Mouse (Mus musculus) cerebellum, adult 8-10 months (tissue): ENCODE data around the gene Hoxa10.

Source experiments
- DNase-seq: peaks from one replicate; pipeline ENCODE4 v3.0.0; 2022

The Hoxa10 gene

DNA sequence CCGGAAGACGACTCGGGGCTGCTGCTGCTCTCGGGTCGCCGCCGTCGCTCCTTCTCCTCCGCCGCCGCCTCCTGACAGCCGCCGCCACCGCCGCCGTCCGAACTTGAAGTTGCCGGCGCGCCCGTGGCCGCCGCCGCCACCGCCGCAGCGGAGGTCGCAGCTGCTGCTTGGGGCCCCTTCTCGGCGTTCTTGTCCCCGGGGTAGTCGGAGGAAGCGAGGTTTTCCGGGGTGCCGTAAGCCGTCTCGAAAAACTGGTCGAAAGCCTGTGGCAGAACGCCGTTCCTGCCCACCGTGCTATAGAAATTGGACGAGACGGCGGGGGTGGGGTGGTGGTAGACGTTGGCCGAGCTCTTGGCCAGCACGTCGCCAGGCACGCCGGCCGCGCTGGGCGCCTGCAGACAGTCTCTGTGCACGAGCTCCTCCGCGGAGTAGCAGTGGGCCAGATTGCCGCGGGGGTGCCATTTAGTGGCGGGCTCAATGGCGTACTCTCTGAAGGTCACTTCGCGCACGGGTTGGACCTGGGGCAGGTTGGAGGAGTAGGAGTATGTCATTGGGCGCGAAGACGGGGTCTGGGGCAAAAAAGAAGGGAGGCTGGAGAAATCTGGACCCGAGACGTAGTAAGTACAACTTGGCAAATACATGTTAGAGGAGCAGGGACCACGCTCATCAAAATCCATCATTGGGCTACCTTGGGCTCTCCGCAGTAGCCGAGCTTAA, 4.5 kb upstream of the Hoxa10 start:
- DNase-seq, result no peak

DNA sequence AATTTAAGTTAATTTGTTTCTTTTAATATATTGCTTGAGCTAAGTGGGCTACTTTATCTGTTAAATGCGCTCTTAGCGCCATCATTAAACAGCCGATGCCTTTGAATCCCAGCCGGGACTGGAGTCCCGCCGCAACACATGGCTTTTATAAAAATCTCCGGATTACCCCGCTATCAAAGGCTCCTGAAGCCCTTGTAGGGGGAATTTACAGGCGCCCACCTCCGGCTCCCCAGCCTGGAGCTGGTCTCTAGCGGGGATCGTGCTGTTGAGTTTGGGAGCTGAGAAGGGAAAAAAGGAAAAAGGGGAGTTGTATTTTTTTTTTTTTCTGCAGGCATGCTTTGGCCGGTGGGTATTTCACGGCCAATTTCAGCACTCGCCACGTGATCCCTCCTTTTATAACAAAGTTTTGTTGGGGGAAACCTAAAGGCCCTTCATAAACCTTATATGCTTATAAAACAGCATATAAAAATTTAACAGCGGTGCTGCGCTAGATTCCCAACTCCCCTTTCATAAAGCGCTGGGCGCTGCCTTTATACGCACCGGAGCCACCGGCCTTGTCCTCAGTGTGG, 3.9 kb upstream of the Hoxa10 start:
- no peak for DNase-seq

DNA sequence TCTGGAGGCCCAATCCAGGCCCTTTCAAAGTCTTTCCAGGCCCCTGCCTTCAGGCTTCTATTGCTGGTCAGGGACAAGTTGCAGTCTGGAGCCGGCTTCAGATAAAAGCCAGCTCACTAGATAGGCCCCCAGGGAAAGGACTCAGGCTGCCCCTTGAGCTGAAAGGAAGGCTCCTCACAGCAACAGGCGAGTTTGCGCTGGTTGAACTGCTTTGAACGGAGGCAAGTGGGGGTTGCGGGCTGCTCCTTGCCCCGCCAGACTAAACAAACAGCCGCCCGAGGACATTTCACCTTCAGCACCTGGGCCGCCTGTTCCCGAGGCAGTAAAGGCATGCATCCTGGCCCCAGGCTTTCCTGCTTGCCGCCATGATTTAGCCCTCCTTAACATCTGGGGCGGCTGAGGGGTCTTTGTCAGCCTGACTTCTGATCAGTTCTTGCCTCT, 3.0 kb upstream of the Hoxa10 start:
- no peak for DNase-seq

DNA sequence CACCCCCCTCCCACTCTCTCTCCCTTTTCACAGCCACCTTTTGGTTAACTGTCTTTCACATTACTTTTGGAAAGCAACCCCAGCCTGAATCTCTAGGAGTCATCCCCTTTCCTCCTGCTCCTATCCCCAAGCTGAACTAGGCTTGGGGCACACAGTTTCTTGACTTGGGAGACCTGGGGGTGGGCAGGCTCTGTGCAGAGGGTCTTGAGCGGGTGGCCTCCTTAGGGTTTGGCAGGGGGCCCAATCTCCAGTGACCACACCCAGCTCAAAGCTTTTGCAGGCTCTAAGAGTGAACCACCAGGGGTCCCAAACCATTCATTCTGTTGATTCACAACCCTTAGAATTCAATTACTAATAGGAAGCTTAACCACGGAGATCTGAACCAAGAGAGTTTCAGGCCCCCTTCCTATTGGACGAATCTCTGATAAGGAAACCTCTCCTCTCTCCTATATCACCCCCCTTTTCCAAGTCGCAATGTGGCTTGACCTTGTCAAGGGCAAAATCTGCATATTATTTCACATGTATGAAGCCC, 2.2 kb upstream of the Hoxa10 start:
- no peak for DNase-seq

DNA sequence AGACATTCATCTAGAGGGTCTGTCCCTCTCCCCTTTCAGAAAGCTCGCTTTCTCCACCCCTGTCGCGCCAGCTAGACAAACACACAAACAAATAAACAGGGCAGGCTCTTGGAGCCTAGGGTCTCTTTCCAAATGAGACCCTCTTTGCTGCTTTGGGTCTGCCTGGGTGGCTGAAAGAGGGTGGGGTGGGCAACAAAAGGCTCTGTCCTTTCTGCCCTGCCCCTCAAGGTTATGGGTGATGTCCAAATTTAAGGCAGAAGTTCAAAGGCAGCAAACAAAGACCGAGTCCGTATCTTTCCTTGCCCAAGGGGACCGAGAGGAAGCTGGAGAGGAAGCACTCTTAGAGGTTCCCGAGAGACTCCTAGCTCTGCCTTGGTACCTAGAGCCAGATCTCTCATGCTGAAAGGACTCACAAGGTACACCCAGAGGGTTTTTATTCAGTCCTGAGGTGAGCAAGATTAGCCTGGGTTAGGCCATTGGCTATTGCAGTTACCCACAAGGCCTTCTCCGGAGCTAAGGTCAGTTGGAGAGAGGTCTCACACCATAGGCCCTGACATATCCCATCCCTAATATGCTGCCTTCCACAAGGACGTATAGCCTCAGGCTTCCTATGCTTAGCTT, 457 bp upstream of the Hoxa10 start:
- DNase-seq, result no peak

DNA sequence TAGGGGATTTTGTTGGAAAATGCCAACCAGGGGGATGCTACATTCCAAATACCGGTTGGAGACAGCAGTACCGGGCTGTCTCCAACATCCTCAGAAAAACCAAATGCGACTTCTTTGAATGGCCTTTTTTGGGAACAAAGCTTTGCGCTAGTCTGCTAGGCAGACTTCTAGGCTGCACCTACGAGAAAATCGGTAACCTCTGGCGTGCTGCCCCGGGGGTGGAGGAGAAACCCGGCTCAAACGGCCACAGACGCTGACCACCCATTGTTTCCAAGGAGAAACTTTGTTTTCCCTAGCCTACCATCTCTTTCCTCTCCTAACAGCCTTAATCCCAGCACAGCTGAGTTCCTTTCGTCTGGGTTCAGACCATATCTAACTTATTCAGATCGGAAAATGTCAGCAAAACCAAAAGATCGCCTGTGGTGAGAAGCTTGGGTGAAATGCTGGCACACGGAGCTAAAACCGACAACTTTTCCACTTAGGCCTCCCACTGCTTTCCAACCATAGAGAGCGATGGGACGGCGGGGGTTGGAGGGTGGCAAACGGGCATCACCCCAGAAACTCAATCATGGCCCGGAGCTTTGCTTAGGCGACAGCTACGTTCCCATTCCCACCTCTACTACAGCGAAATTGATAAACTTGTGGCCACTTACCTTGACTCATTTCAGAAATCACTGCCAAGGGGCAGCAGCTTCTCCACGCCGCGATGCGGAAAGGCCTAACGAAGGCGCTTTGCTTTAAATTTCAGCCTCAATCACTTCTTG, 847 bp downstream of the Hoxa10 start:
- no peak for DNase-seq

DNA sequence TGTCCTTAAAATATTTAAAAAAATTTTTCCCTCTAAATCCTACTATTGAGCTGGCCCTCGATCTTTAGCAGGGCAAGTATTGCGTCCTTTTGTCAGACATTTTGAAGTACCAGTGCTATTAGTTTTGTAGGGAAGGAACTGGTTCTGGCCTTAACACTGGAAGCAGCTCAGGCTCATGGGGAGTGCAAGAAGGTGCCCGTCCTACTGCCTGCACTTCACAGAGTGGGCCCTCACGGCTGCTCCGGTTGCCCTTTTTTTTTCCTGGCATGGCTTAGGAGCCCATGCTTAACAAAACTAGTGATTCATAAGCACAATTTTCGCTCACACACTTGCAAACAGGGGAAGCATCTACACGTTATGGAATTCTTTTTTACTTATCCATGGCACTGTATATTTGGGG, 1.7 kb downstream of the Hoxa10 start:
- DNase-seq, result no peak

DNA sequence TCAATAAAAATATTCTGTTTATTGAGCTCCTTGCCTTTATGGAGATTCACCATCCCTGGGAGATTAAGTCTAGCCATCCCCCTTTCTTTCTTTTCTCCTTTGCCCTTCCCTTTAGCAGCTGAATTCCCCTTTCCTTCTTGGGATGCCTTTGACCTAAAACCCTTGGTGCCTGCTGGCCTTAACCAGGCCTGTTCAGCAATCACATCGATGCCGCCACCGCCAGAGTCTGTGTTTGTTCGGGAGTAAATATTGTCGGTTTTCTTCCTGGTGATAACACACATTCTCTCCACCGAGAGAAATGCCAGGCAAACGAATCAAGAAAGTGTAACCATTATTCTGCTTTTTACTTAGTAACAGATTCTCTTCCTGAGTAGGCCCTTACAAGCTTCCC, 2.5 kb downstream of the Hoxa10 start:
- no peak for DNase-seq

DNA sequence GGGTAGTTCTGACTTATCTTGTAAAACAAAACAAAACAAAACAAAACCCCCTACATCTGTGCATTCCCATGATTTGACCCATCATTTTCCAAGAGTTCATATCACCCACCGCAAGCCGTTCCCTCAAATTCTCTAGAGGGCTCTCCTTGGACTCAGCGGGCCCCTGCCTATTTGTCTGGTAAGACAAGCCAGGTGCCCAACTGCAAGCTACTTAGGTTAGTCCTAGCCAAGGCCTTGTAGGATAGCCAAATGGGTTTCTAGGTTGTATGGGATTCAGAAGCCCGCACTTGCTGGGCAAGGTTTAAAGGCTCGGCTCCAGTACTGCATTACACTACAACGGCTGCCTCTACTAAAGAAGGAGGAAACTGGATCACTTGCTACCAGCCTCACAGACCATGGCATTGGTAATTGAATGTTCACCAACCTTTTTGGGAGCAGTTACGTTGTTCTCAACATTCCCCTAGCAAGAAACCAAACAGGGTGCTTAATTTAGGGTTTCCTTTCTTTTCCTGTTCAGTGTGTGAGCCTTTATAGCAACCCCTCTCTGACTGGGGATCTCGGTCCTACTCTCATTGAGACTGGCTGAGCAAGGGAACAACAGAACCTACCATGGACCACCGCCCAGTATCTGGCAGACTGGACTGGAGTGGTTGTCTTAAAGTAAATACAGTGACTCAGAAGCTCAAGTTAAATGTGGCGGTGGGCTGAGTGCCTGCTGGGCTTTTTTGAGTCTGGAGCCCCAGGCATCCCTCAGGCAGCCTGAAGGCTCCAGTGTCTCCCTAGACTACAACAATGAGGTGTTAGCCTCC, 3.1 kb downstream of the Hoxa10 start:
- no peak for DNase-seq

DNA sequence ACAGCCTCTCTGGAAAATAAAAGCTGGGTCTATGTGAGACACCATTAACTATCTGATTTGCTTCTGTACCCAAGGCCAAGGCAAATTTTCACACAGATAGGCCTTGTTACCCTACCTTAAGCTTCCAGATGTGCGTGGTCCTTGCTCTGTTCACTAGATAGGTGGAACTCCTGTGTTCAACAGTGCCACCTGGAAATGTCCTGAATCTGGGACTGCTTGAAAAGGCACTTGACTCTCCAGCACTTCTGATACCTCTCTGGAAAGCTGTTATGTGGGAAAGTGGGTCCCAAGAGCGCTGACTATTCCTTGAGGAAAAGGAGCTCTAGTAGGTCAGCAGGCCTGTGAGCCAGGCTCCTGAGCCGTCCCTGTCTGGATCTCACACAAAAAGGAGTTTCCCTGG, 3.8 kb downstream of the Hoxa10 start:
- DNase-seq, result no peak

DNA sequence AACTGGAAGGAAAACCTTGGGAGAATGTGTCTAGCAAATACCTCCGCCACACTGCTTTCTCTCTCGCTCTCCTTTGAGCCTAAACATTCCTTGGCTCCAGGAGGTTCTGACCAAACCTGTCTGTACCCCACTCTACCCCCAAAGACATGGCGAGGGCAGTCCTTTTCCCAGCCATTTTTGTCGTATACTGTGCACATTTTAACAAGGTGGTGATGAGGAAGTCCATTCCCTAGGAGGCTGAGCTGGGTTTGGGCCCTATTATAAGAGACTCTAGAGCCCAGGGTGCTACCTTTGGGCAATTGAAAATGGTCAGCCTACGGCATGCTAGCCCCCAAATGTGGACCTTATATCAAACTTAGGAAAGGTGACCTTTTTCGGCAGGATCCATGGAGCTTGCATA, 4.8 kb downstream of the Hoxa10 start:
- DNase-seq, result no peak

DNA sequence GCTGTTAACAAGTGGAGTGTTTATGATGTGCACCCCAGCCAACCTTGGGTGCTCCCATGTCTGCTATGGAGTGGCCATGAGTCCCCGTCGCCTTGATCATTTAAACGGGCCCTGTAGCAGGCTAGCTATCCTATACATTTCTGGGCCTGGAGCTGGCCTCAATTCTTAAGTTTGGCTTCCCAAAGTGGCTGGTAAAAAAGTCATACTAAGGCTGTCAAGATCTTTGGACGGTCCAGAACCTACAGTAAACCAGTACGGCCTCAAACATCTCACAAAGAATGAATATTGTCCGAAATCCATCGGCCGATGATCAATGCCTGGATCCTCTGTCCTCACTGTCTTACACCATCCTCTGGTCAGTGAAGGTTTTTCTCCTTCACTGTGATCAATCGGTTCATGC, 5.4 kb downstream of the Hoxa10 start:
- DNase-seq, result no peak

DNA sequence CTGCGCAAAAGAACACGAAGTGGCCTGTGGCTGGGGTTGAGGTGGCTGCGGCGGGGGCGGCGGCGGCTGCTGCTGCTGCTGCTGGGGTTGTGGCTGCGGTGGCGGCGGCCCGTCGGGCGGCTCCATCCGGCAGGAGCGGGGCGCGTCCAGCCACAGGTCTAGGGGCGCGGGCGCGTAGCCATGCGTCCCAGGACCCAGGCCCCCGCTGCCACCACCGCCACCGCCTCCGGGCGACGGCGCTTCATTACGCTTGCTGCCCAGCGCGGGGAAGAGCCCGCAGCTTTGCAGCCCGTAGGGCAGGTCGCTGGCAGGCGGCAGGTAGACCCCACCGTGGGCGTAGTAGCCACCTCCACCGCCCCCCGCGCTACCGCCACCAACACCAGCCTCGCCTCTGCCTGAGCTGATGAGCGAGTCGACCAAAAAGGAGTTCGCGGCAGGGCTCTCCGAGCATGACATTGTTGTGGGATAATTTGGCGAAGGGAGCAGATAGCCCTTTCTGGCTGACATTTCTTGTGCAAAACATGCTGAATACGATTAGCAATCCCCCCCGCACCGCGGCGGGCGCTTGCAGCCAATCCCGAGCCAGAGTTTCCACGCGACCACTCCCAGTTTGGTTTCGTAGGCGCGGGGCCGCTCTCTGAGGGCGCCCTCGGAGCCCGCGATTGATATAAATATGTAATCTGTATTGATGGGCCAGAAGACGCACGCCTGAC, 6.1 kb downstream of the Hoxa10 start:
- DNase-seq, result no peak

DNA sequence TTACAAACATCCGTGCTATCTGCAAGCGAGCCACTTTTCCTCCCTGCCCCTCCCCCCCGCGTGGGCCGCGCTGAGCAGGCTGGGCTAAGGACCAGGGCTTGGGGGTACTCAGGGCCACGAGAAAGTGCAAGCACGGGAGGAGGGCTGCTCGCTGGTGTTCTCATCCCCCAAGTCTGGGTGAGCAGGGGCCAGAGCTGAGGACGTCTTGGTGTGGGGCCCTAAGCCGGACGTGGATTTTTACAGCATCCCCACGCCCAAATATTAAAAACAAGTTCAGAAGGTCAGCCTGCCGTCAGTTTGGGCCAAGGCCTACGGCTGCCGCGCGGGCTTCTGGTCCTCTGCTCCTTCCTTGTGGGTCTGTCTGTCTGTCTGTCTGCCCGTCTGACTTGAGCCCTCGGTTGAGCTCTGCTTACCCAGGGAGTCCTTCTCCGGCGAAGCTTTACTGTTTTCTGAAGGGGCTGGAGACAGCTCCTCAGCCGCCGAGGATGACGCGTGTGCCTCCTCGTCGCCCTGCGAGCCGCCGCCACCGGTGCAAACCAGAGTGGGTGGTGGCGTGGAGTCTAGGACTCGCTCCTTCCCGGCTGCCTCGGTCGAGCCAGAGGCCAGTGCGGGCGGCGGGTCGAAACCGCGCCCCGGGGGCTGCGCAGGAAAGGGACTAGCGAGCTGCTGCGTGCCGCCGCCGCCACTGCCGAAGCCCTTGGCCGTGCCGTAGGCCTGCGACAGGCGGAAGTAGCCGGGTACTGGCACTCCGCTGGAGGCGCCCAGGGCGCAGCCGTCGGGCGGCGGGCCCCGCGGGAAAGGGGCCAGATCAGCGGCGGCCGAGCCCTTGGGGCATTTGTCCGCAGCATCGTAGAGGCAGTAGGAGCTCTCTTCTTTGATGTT, 6.9 kb downstream of the Hoxa10 start:
- DNase-seq, result no peak

DNA sequence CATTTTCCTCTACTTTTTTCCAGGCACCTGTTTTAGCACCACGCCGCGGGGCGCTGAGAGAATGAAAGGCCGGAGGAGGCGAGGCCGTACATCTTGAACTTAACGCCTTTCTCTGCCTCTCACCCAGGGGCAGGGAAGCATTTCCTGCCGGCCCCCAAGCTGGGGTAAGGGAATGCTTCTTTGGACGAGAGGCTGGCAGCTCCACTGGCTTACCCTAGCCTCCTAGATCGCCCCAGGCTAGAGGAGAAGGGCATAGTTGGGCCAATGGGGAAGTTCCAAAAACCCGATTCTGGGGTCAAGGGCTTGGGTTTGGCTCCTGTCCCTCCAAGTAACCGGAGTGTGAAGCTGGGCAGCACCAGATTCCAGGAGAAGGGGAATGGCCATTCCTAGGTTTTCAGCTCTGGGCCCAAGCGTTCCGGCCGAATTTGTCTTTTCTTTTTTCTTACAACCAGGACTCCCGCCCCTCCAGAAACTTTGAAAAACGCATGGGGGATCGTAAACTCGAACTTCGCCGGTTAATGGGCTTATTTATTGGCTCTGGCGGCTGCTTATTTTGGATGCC, 7.6 kb downstream of the Hoxa10 start:
- DNase-seq, result no peak

DNA sequence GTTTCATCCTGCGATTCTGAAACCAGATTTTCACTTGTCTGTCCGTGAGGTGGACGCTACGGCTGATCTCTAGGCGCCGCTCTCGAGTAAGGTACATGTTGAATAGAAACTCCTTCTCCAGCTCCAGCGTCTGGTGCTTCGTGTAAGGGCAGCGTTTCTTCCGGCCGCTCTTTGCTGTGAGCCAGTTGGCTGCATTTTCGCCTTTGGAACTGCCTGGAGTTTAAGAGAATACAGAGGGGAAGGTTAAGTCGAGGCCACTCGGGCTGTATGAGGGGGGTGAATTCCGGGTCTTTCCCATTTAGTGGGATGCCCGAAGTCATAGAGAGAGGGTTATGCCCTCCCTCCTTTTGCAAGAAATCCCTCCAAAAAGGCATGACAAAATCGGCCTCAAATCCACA, 8.1 kb downstream of the Hoxa10 start:
- no peak for DNase-seq

DNA sequence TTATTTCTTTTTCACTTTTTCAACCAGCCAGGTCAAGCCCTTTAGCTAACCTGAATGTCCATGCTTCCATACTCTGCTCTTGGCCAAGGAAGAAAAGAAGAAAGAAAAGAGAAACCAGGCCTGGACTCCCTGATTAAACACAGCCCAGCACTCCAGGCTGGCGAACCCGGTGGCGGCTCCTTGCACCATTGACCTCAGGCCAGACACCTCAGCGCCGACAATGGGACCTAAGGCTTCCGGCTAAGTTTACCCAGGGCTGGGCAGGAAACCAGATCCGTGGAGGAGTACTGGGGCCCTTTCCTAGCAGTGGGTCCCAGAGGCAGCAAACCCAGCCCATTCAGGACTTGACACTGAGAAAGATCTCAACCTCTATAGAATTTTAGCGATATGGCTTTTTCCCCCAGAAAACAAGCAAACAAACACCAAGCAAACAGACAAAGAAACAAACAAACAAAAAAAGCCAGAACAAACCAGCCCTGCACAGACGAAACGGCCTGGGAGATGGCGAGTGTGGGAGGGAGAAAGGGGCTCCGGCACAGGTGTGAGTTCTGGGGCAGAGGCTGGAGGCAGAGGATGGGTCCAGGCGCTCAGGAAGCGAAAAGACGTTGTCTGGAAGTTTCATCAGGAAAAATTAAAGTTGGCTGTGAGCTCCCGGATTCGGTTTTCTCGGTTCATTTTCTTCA, 8.6 kb downstream of the Hoxa10 start:
- no peak for DNase-seq

DNA sequence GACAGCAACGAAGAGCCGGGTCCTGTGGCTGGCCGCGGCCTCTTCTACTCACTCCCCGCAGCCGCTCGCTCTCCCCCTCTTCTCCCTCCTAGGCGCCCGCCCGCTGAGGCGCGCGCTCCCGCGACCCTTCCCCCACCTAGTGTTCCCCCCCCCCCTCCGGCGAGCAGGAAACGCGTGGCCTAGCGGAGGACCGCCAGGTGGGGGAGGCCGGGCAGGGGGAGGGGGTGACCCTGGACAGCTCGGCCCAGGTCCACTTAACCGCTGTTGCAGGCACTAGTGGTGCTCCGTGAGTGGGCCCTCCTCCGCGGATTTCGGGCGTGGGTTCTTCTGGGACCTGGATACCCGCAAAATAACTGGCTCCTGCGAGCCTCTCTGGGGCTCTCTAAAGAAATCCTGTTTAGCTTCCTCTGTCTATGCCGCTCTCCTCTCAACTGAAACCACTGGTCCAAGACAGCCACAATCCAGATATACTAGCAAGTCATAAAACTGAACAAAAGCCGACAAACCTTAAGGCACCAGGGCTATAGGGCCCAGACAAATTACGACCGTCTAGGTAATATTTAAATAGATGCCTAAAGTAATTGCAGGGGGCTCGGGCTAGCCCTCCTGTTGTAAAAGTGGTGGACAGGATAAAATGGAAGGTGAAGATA, 10.0 kb downstream of the Hoxa10 start, which contains the start of gene Hoxa9:
Hoxa9 (minus strand) TSS at position 574 of the 650 bp plus-strand sequence.
- no peak for DNase-seq
